Mouse (Mus musculus) thymus, adult 18-20 months (tissue): ENCODE data around the gene Vps45.
A peak's percentile ranks its signal among the peaks of the same experiment; 100 is the strongest.

Experiments used
- DNase-seq, 2 experiments: peaks; one replicate each; pipeline ENCODE4 v3.0.0; 2022; ENCODE audit warnings: mixed read lengths in 2 of 2

Gene Vps45

DNA sequence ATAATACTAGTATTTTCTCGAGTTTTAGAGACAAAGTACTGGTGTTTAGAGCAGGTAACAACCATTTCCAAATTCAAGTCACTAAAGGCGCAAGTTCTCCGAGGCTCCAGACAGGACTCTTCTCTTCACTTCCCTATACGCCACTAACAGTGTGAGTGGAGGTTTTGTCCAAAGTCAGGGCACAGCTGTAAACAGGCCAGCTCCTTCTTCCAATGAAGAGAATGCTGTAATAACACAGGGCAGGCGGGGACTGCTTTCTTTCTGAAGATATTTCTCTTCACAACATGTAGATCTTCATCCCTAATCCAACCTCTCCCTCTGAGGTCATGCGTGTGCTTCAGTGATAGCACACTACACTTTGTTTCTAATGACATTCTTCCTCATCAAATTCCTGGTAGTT, 21.5 kb downstream of the Vps45 start:
- DNase-seq, result no peak

- DNase-seq, result peak; percentile 25 to 54
These were observed 25.2 kb downstream of the Vps45 start for GRCm38 (mm10) chr3:96033046-96033445.

DNA sequence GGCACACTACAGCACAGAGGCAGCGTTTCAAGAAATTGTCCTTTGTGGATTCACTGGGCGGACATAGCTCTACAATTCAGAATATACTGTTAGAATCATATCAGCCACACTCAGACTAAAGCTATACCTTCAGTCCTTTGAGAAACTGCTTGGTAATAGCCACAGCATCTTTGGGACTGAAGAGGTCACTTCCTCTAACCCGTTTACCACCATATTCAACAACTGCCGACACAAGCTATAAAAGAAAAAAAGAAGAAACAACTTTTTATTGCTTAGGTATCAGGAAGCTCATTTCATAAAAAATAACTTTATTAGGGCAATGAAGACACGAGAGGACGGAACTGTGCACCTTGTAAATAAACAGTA, 25.6 kb downstream of the Vps45 start:
- DNase-seq, result no peak

- DNase-seq, result peak; percentile 34 to 66
These were observed 26.1 kb downstream of the Vps45 start for GRCm38 (mm10) chr3:96031991-96032651.

- DNase-seq, result no peak
These were observed 28.5 kb downstream of the Vps45 start for GRCm38 (mm10) chr3:96029766-96030165.

DNA sequence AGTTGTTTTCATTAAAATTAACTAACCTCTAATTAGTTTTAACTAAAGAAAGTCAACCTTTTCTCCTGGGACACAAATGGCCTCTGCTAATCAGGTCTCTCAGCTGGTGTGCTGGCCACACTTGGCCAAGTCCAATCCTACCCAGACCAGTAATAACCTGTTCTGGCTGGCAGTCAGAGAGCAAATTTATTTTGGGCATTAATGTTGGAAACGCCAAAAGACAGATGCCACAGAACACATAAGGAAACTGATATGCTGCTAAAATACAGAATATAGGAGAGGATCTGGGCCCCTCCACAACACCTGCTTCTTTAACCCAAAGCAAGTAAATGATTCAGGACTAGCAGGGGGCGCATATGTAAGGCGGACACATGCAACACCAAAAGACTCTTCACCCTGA, 28.9 kb downstream of the Vps45 start:
- DNase-seq, result no peak

GRCm38 (mm10) chr3:96027875-96028274, 30.4 kb downstream of the Vps45 start:
- DNase-seq, result no peak

- DNase-seq, result no peak
These were observed 31.1 kb downstream of the Vps45 start for GRCm38 (mm10) chr3:96027145-96027544.

GRCm38 (mm10) chr3:96021421-96022128, 36.7 kb downstream of the Vps45 start:
- no peak for DNase-seq

DNA sequence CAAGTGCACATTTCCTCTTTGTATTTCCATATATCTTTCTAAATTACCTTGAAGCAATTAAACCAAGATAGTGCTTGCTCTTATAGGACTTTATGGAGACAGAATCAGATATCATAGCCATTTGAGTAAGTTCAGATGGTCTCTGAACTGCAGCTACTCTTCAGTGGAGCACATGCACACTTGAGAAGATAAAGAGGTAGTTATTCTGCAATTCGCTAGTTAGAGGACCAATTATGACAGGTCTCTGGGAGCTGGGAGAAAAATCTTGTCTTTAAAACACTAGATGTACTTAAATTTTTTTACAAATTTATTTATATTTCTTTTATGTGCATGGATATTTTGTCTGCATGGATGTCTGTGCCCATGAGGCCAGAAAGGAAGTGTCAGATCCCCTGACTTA, 37.5 kb downstream of the Vps45 start:
- no peak for DNase-seq

DNA sequence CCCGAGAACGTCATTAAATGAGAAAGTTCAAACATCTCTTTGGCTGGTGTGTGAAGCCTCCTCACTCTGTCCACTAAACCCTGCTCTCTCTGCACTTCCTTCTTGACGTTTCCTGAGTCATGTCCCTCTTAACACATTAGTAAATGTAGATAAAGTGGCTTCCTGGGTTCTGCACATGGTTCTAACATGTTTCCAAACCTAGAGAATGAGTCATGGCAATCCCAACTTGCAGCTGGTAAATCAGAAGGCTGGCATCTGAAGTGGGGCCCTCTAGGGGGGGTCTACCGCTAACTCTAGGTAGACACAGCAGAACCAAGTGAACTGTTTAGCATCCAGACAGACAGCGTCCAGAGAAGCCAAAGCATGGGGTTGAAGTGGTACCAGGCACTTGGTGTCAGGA, 40.8 kb downstream of the Vps45 start:
- DNase-seq, result no peak

DNA sequence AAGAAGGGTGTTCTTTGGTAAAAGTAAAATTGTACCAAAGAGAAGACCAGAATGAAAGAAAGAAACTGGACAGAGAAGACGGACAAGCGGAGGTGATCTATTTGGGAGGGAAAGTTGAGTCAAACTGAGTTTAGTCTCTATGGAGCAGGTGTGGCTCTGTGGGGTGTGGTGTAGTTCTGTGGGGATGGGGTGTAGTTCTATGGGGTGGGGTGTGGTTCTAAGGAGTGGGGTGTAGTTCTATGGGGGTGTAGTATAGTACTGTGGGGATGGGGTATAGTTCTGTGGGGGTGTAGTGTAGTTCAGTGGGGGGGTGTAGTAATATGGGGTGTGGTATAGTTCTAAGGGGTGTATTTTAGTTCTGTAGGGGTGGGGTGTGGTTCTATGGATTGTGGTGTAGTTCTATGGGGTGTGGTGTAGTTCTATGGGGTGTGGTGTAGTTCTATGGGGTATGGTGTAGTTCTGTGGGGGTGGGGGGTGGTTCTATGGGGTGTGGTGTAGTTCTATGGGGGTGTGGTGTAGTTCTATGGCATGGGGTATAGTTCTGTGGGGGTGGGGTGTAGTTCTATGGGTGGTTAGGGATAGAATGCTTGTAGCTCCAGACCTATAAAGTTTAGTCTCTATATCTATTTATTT, 41.9 kb downstream of the Vps45 start:
- no peak for DNase-seq

- no peak for DNase-seq
These were observed 42.6 kb downstream of the Vps45 start for GRCm38 (mm10) chr3:96015681-96016080.

- DNase-seq, result no peak
These were observed 45.5 kb downstream of the Vps45 start for GRCm38 (mm10) chr3:96012805-96013204.

DNA sequence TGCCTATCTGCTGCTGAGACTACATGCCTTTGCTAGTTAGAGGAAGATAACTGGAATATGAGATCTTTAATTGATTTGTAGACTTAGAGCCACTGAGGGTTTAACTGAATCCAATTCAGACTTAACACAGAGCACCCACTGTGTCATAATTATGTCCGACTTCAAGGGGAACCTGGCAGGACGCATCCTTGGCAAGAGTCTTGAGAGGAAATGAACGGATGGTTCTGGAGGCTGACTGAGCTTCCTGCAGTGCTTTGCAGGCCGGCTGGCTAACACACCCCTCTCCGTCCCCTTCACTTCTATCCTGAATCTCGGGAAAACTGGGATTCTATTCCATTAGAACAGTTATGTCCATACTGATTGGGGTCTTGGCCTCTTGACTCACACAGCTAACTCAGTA, 49.8 kb downstream of the Vps45 start:
- no peak for DNase-seq

- no peak for DNase-seq
These were observed 56.7 kb downstream of the Vps45 start for GRCm38 (mm10) chr3:96001560-96001959.

GRCm38 (mm10) chr3:96000921-96001501, 57.3 kb downstream of the Vps45 start:
- no peak for DNase-seq

GRCm38 (mm10) chr3:96000080-96000632, 58.1 kb downstream of the Vps45 start:
- DNase-seq, result no peak

DNA sequence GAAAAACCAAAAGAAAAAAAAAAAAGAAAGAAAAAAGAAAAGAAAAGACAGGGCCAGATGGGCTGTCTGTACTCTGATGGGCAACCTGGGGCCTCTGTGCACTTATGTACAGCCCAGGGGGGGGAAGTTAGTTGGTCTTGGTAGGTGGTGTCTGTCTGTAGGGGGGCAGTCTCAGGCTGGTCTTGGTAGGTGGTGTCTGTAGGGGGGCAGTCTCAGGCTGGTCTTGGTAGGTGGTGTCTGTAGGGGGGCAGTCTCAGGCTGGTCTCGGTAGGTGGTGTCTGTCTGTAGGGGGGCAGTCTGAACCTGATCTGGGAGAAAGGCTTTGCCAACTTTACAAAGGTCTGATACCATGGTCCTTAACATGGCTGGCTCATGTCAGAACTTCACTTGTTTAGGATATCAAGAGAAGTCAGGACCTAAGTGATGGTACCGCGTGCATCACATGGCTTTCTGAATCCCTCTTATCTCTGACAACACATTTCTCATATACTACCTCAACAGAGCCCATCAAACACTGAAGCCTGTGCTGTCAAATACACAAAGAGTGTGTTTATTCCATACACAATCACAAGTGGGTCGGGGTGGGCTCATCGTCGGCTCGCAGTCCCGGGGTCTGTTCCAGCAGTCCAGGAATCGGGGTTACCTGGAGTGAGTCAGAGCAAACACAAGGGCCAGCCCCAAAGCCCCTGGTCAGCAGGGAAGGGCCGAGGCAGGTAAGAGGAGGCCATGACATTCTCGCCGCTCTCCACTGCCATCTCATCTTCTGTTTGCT, 58.8 kb downstream of the Vps45 start:
- DNase-seq, result no peak

- DNase-seq, result peak in 1 of 2 experiments; percentile 43
These were observed 61.0 kb downstream of the Vps45 start for GRCm38 (mm10) chr3:95997203-95997721.

DNA sequence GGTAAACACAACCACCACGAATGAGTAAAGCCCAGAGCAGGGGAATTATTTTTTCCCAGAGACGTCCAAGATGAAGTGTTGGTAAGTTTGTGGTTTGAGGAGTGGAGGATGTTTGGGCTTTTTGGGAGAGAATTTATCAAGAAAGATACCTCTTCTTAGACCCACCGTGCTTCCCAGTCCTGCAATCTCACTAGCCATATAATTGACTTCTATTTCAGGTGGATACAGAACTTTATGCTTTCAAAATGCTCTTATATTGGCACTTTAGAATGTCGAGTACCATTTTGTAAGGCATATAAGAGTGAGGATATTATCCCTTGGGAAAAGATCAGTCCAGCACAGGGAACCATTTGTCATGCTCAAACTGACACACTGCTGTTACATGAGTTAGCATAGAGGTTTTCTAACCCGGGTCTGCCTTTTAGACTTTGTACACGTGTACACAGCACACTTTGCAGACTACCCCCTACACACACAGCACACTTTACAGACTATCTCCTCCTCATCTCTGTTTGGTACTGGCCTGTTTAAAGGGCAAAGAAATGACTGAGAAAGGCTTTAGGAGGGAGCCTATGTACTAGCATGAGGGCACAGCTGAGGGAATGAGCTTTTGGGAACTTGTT, 61.7 kb downstream of the Vps45 start:
- no peak for DNase-seq
